In the genomic region with DNA sequence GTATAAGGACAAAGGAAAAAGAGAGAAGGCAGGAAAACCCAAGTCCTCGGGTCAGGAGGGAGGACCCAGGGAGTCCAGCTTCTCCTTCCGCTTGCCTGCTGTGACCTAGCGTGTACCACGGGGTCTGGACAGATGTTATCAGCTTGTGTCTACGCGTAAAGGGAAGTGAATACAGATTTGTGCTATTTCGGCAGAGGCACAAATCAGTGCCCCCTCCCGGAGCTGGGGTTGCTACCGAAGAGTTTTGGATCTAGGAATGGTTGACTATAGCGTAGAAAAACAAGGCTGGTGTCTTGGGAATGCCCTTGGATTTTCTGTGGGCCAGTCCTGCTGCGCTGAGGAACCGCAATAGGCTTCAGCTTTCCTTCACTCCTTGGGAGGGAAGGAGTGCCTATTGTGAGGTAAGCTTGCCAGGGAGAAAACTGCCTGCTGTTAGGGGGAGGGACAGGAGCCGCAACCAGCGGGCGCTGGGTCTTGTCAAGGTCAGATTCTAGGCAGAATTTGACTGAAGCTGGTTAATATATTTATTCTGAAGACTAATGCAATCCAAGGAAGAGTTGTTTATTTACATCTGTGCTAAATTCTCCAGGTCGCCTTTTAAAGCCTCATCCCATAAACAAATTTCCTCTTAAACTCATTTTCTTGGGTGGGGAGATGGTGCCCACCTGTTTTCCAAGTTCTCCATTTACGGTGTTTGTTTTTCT, we compare ENCODE assay signal across 8 mouse cellular contexts. TPM values are rescaled to one million over a fixed set of nuclear protein-coding genes. Genes with fewer than 3 reads are reported as not detected.
DNase-seq lines count a peak whose midpoint lies in the region; ATAC-seq lines count a peak whose summit lies in the region.

No protein-coding gene starts in this region.

- H3K4me2 ChIP-seq in hindbrain, embryonic 12.5 days (replicated peaks), result peak overlapping the region; percentile 50

- 3% methylated on average over 17 of the region's 17 CpGs for WGBS in hindbrain, embryonic 12.5 days
- WGBS in macrophage (ENCODE audit: missing documents), result 7% methylated on average over 17 of the region's 17 CpGs

- peaks cover 10% of the 10 kb centered on the region; the same call in 1 of the 2 replicates for H3K4me1 ChIP-seq in hindbrain, embryonic 12.5 days

- peak; percentile 89 for ATAC-seq in hindbrain, embryonic 12.5 days (ENCODE audit: low FRiP score)

- H3K36me3 ChIP-seq in hindbrain, embryonic 12.5 days, result no peaks in the 10 kb centered on the region
- no peaks in the 10 kb centered on the region for H3K36me3 ChIP-seq in macrophage (ENCODE audit: inconsistent target)

- no peaks in the 10 kb centered on the region for H3K9me3 ChIP-seq in hindbrain, embryonic 12.5 days (replicated peaks)

- H3K9ac ChIP-seq in hindbrain, embryonic 12.5 days, result peak overlapping the region; percentile 20; the same call in 1 of the 2 replicates

- H3K4me3 ChIP-seq in hindbrain, embryonic 12.5 days, result peak overlapping the region; percentile 34
- H3K4me3 ChIP-seq in macrophage (ENCODE audit: inconsistent target), result peak overlapping the region; percentile 40

- no peaks in the 10 kb centered on the region for H3K79me2 ChIP-seq in macrophage (ENCODE audit: inconsistent target)

- no peaks in the 10 kb centered on the region for H3K27me3 ChIP-seq in hindbrain, embryonic 12.5 days

- H3K27ac ChIP-seq in hindbrain, embryonic 12.5 days, result peak overlapping the region; percentile 58
- peak overlapping the region; percentile 48 for H3K27ac ChIP-seq in macrophage

- peak; percentile 35 for DNase-seq in T-cell, adult 2 months (ENCODE audit: low spot score)
- DNase-seq in cerebellum, adult 9-10 months, result peak; percentile 22
- peak; percentile 15 to 16 for DNase-seq in frontal cortex, postnatal 36 days (ENCODE audit: low spot score in 2 of 2)
- DNase-seq in layer of hippocampus, postnatal 36 days, result peak; percentile 10
- DNase-seq in retina, embryonic 14.5 days (ENCODE audit: low spot score), result peak; percentile 56
- no peak for DNase-seq in adipocyte (ENCODE audit: low spot score)

RNA-seq across cellular contexts. Expression of a gene that starts 46.4 kb away (rescaled TPM):
- polyA plus RNA-seq in hindbrain, embryonic 12.5 days (2016; fragmentation: Nextera tagmentation; extraction: Ambion mirVana), result 18.6 and 18.9 TPM in 2 replicates
- total RNA-seq in layer of hippocampus, postnatal 36 days (2021), result 10 to 100 TPM; 77.1 to 81.8 TPM
- under 1 TPM in 9 of 26 experiments, not detected in 17; 0.26 to 0.76 (median 0.32) TPM for total RNA-seq in macrophage (2018; cell fraction: chromatin; rRNA removed)
- total RNA-seq in macrophage (2018; cell fraction: cytosol; rRNA removed), result 1 to 10 TPM in 13 of 26 experiments, under 1 TPM in 13; 0.28 to 1.7 (median 1.0) TPM
- total RNA-seq in macrophage (2018; cell fraction: nucleus; rRNA removed), result under 1 TPM in 18 of 26 experiments, not detected in 8; 0.16 to 0.83 (median 0.33) TPM
- polyA plus RNA-seq in macrophage (2018), result 0.49 to 0.96 TPM (median 0.74 TPM) in 3 replicates

Comparison
In these comparisons a context has a peak if more than half of its experiments do, and no peak if none do; other contexts are left out.
1. RNA of a gene that starts 46.4 kb away (polyA plus RNA-seq): 18.6 to 18.9 TPM in hindbrain, embryonic 12.5 days; 0.49 to 0.96 TPM in macrophage; every median in the first group is over 10 times any median in the second.